Mouse (Mus musculus) kidney, adult 2 months (tissue): ENCODE data around the gene Tec.

Experiments used
- CTCF ChIP-seq: fragments of 200-500 bp; conservative IDR thresholded peaks from 2 replicates; pipeline ENCODE4 v1.5.1; 2011; ENCODE audit warnings: low read depth, mild to moderate bottlenecking, control low read depth, low read length, moderate library complexity, mixed read lengths; ENCODE audit not compliant: insufficient read depth, insufficient read length
- POLR2A ChIP-seq: fragments of 200-500 bp; IDR thresholded peaks from one replicate; pipeline ENCODE4 v1.6.1; 2011; ENCODE audit warnings: low read depth, low read length, control low read depth

DNA sequence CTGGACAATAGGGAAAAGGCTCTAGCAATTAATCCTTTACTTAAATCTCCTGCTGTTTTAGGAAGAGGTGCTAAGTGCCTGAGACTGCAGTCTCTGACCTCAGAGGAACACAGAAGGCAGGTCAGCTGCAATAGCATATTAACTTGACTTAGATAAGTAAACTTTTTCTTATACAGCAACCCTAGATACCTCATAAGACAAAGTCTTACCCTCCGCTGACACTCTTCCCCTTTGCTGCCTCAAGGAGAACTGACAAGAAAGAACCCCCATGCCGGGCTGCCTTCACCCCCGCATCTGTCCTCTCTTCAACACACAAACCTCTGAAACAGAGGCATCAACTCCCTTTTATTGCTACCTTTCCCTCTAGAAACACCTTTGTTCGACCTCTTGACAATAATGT lies 76.9 kb downstream of the Tec start:
- TF ChIP-seq CTCF (no peak), POLR2A (no peak)
